Mouse (Mus musculus) myocyte (in vitro differentiated cells): ENCODE data around the gene Trp63. TPM values are rescaled to one million over a fixed set of nuclear protein-coding genes. Genes with fewer than 3 reads are reported as not detected.
A peak's percentile ranks its signal among the peaks of the same experiment; 100 is the strongest.

Experiments
- H3K27me3 ChIP-seq: one replicate; pipeline ENCODE4 v1.6.1; 2011; ENCODE audit not compliant: control insufficient read depth, insufficient read depth, insufficient read length
- H3K36me3 ChIP-seq: one replicate; pipeline ENCODE4 v1.6.1; 2011; ENCODE audit not compliant: control insufficient read depth, insufficient read depth
- H3K4me2 ChIP-seq: one replicate; pipeline ENCODE4 v1.6.1; 2011; ENCODE audit warnings: low read depth, control low read depth
- H3K4me3 ChIP-seq: one replicate; pipeline ENCODE4 v1.5.1; 2011; ENCODE audit warnings: mild to moderate bottlenecking, control low read depth, moderate library complexity
- H3K79me2 ChIP-seq: one replicate; pipeline ENCODE4 v1.6.1; 2011; ENCODE audit not compliant: control insufficient read depth, insufficient read depth
- H3ac ChIP-seq: one replicate; pipeline ENCODE4 v1.6.1; 2011; ENCODE audit not compliant: control insufficient read depth, insufficient read length
- CEBPB ChIP-seq: IDR thresholded peaks from 2 replicates; pipeline ENCODE4 v1.6.1; 2011; ENCODE audit warnings: mild to moderate bottlenecking, moderate library complexity; ENCODE audit not compliant: poor library complexity, insufficient read depth, severe bottlenecking
- E2F4 ChIP-seq: IDR thresholded peaks from one replicate; pipeline ENCODE4 v1.6.1; 2011; ENCODE audit warnings: mild to moderate bottlenecking, control low read depth, moderate library complexity; ENCODE audit not compliant: insufficient read depth
- MAX ChIP-seq: IDR thresholded peaks from one replicate; pipeline ENCODE4 v1.6.1; 2011; ENCODE audit warnings: low read depth, mild to moderate bottlenecking, control low read depth
- MYOD1 ChIP-seq, 3 experiments: IDR thresholded peaks; one replicate each; pipeline ENCODE4 v1.6.1; 2011; ENCODE audit warnings: control low read depth in 2 of 3, low read depth in 2 of 3, mild to moderate bottlenecking in 2 of 3, moderate library complexity in 1 of 3; ENCODE audit not compliant: insufficient read length in 2 of 3, control insufficient read depth in 1 of 3
- MYOG ChIP-seq, 3 experiments: IDR thresholded peaks; one replicate each; pipeline ENCODE4 v1.6.1; 2011; ENCODE audit warnings: control low read depth in 2 of 3, low read depth in 2 of 3, mild to moderate bottlenecking in 2 of 3; ENCODE audit not compliant: insufficient read length in 2 of 3, control insufficient read depth in 1 of 3, insufficient read depth in 1 of 3
- POLR2A ChIP-seq: IDR thresholded peaks from one replicate; pipeline ENCODE4 v1.6.1; 2011; ENCODE audit warnings: low read depth, mild to moderate bottlenecking, control low read depth, moderate library complexity; ENCODE audit not compliant: insufficient read length
- POLR2AphosphoS2 ChIP-seq: IDR thresholded peaks from one replicate; pipeline ENCODE4 v1.6.1; 2011; ENCODE audit warnings: low read depth, control low read depth; ENCODE audit not compliant: insufficient read length
- REST ChIP-seq: IDR thresholded peaks from one replicate; pipeline ENCODE4 v1.6.1; 2011; ENCODE audit warnings: mild to moderate bottlenecking, control low read depth, moderate library complexity; ENCODE audit not compliant: insufficient read depth, insufficient read length
- SRF ChIP-seq: IDR thresholded peaks from one replicate; pipeline ENCODE4 v1.6.1; 2011; ENCODE audit warnings: low read depth; ENCODE audit not compliant: control insufficient read depth, insufficient read length
- TCF12 ChIP-seq: IDR thresholded peaks from one replicate; pipeline ENCODE4 v1.6.1; 2011; ENCODE audit warnings: mild to moderate bottlenecking, control low read depth; ENCODE audit not compliant: poor library complexity, insufficient read depth, severe bottlenecking
- TCF3 ChIP-seq: IDR thresholded peaks from one replicate; pipeline ENCODE4 v1.6.1; 2011; ENCODE audit warnings: low read depth, control low read depth; ENCODE audit not compliant: insufficient read length
- USF1 ChIP-seq: IDR thresholded peaks from one replicate; pipeline ENCODE4 v1.6.1; 2011; ENCODE audit warnings: low read depth, mild to moderate bottlenecking, control low read depth, moderate library complexity
- polyA plus RNA-seq: library from polyadenylated mRNA; unstranded; fragments of >200 nt; fragmentation: generic; extraction: Trizol; gene quantifications from one replicate; pipeline ENCODE4 v1.2.1, GENCODE M21; 2012; ENCODE audit warnings: missing spikeins

Gene Trp63
- polyA plus RNA-seq, 1 experiment = 11.9 TPM

GRCm38 (mm10) chr16:25758108-25758507 is 74.5 kb downstream of the Trp63 start:
- no peak overlapping the region for H3ac ChIP-seq
- no peaks in the 10 kb centered on the region for H3K27me3 ChIP-seq
- no peak for TF ChIP-seq POLR2AphosphoS2
- no peak for TF ChIP-seq TCF12
- TF ChIP-seq MYOD1 (IDR thresholded peaks at IDR 0.05; ENCODE audit: control insufficient read depth in 1 of 3, insufficient read length in 2 of 3, low read depth in 2 of 3) = no peak
- TF ChIP-seq MYOG (IDR thresholded peaks at IDR 0.05; ENCODE audit: control insufficient read depth in 1 of 3, insufficient read depth in 1 of 3, insufficient read length in 2 of 3, low read depth in 2 of 3) = no peak
- no peak for TF ChIP-seq E2F4
- TF ChIP-seq SRF = no peak
- no peak for TF ChIP-seq CEBPB
- TF ChIP-seq REST = no peak
- no peak for TF ChIP-seq TCF3
- no peak for TF ChIP-seq MAX
- H3K4me2 ChIP-seq = no peak overlapping the region
- no peaks in the 10 kb centered on the region for H3K36me3 ChIP-seq
- H3K4me3 ChIP-seq = no peak overlapping the region
- H3K79me2 ChIP-seq = no peaks in the 10 kb centered on the region

DNA sequence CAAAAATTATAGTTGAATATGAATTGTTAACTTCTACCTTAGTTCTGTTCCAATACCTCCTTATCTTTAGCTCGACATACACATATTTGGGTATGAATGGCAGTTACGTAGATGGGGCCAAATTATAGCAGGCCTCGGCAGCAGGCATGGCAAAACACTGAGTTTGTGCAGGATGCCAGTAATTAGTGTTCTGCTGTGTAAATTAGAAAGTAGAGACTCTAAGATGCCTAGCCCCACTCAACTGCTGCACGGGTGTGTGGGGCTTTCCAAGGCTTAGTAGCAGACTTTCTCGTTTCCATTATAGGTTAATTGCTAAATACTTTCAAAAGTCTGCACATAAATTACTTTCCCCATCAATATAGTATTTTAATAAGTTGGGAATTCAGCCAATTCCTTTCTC is 82.0 kb downstream of the Trp63 start:
- H3K4me3 ChIP-seq = no peak overlapping the region

GRCm38 (mm10) chr16:25774611-25775010 is 91.0 kb downstream of the Trp63 start:
- Histone ChIP-seq H3K4me3 (no peak overlapping the region), H3K36me3 (no peaks in the 10 kb centered on the region), H3K79me2 (no peaks in the 10 kb centered on the region), H3K4me2 (no peak overlapping the region), H3ac (no peak overlapping the region), H3K27me3 (no peaks in the 10 kb centered on the region)
- no peak for TF ChIP-seq REST
- TF ChIP-seq SRF = no peak
- TF ChIP-seq MAX = no peak
- TF ChIP-seq CEBPB = no peak
- no peak for TF ChIP-seq MYOG (IDR thresholded peaks at IDR 0.05; ENCODE audit: control insufficient read depth in 1 of 3, insufficient read depth in 1 of 3, insufficient read length in 2 of 3, low read depth in 2 of 3)
- no peak for TF ChIP-seq TCF3
- no peak for TF ChIP-seq POLR2AphosphoS2
- no peak for TF ChIP-seq USF1
- TF ChIP-seq POLR2A = no peak
- TF ChIP-seq E2F4 = no peak
- TF ChIP-seq TCF12 = no peak
- no peak for TF ChIP-seq MYOD1 (IDR thresholded peaks at IDR 0.05; ENCODE audit: control insufficient read depth in 1 of 3, insufficient read length in 2 of 3, low read depth in 2 of 3)

More for the DNA sequence above, 82.0 kb downstream of the Trp63 start:
- Histone ChIP-seq H3K4me2 (no peak overlapping the region), H3K36me3 (no peaks in the 10 kb centered on the region), H3K79me2 (no peaks in the 10 kb centered on the region), H3K27me3 (no peaks in the 10 kb centered on the region), H3ac (no peak overlapping the region)
- no peak for TF ChIP-seq REST

DNA sequence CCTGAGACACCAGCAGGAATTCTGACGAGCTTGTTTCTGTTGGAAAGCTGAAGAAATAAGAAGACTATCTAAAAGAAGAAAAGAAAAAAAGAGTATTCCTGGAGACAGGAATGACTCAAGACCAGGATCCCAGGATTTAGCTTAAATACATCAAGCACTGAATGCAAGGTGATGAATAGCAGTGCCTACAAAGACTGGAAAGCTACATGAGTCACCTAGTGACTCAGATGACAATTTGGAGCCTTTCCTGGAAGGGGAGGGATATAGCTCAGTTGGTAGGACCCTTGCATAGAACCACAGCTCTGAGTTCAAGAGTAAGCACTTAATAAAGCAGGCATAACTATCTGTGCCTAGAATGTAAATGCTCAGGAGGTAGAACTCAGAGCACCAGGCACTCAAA is 93.9 kb downstream of the Trp63 start:
- peak overlapping the region; percentile 13 for H3K4me2 ChIP-seq
- H3K27me3 ChIP-seq = no peaks in the 10 kb centered on the region
- no peaks in the 10 kb centered on the region for H3K79me2 ChIP-seq
- no peak overlapping the region for H3ac ChIP-seq
- no peak overlapping the region for H3K4me3 ChIP-seq
- no peak for TF ChIP-seq E2F4
- TF ChIP-seq USF1 = no peak
- no peaks in the 10 kb centered on the region for H3K36me3 ChIP-seq

GRCm38 (mm10) chr16:25779964-25780363 is 96.4 kb downstream of the Trp63 start:
- H3K36me3 ChIP-seq = no peaks in the 10 kb centered on the region
- no peaks in the 10 kb centered on the region for H3K27me3 ChIP-seq
- no peak overlapping the region for H3K4me2 ChIP-seq
- no peak for TF ChIP-seq POLR2AphosphoS2
- TF ChIP-seq USF1 = no peak
- TF ChIP-seq MYOG (IDR thresholded peaks at IDR 0.05; ENCODE audit: control insufficient read depth in 1 of 3, insufficient read depth in 1 of 3, insufficient read length in 2 of 3, low read depth in 2 of 3) = no peak
- no peak for TF ChIP-seq SRF
- no peak for TF ChIP-seq TCF3
- no peak for TF ChIP-seq REST
- TF ChIP-seq TCF12 = no peak
- H3K79me2 ChIP-seq = no peaks in the 10 kb centered on the region
- no peak overlapping the region for H3ac ChIP-seq
- H3K4me3 ChIP-seq = no peak overlapping the region

DNA sequence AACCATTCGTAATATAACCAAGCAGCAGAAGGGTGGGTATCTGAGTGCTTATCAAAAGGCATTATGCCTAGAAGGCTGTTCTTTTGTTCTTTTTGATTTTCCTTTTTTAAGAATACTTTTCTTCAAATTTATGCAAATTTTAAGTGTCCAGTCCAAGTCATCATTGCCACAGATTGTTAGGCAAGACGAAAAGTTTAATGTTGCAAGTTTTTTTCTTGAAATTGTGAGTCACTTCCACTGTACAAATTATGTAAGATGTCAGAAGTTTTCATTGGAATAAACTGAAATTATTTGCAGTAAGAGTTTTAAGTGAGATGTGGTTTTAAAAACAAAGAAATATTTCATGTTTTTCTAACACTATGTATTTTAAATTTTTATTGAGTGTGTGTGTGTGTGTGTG is 100.7 kb downstream of the Trp63 start:
- Histone ChIP-seq H3ac (no peak overlapping the region), H3K36me3 (no peaks in the 10 kb centered on the region), H3K79me2 (no peaks in the 10 kb centered on the region), H3K4me2 (no peak overlapping the region), H3K27me3 (no peaks in the 10 kb centered on the region), H3K4me3 (no peak overlapping the region)
- TF ChIP-seq MYOG (IDR thresholded peaks at IDR 0.05; ENCODE audit: control insufficient read depth in 1 of 3, insufficient read depth in 1 of 3, insufficient read length in 2 of 3, low read depth in 2 of 3) (no peak), POLR2A (no peak), POLR2AphosphoS2 (no peak), TCF12 (no peak), REST (no peak), TCF3 (no peak), CEBPB (no peak), MYOD1 (IDR thresholded peaks at IDR 0.05; ENCODE audit: control insufficient read depth in 1 of 3, insufficient read length in 2 of 3, low read depth in 2 of 3) (no peak), SRF (no peak), MAX (no peak), USF1 (no peak), E2F4 (no peak)
